ENCODE assay signal across 8 mouse cellular contexts in genomic region chr12:80518757-80519620, GRCm38 (mm10). TPM values are rescaled to one million over a fixed set of nuclear protein-coding genes. Genes with fewer than 3 reads are reported as not detected.
DNase-seq lines count a peak whose midpoint lies in the region; ATAC-seq and TF ChIP-seq lines count a peak whose summit lies in the region.

No protein-coding gene starts in this region.

- H3K27me3 ChIP-seq in forebrain, embryonic 12.5 days, result peaks cover 44% of the 10 kb centered on the region
- H3K27me3 ChIP-seq in intestine, postnatal 0 days (replicated peaks; ENCODE audit: control insufficient read depth, insufficient read depth, low read length), result peaks cover 53% of the 10 kb centered on the region
- H3K27me3 ChIP-seq in liver, postnatal 0 days (ENCODE audit: insufficient read depth, low read length), result peaks cover 79% of the 10 kb centered on the region

- H3K4me3 ChIP-seq in brown adipose tissue, adult 24 weeks (ENCODE audit: insufficient read depth, low read depth, low read length), result peak overlapping the region; percentile 50
- peak overlapping the region; percentile 69 for H3K4me3 ChIP-seq in forebrain, embryonic 12.5 days (replicated peaks)
- H3K4me3 ChIP-seq in intestine, postnatal 0 days (ENCODE audit: low read depth, low read length), result peak overlapping the region; percentile 49
- peak overlapping the region; percentile 33 for H3K4me3 ChIP-seq in liver, postnatal 0 days (ENCODE audit: low read depth, low read length)

- H3K9ac ChIP-seq in forebrain, embryonic 12.5 days, result peak overlapping the region; percentile 80
- H3K9ac ChIP-seq in intestine, postnatal 0 days (ENCODE audit: low read depth, low read length), result 0 out of 2 replicates have a peak overlapping the region, but pooled peaks have one; percentile 19
- no peak overlapping the region for H3K9ac ChIP-seq in liver, postnatal 0 days (replicated peaks)

- WGBS in forebrain, embryonic 12.5 days, result under 1% methylated on average over 68 of the region's 90 CpGs
- under 1% methylated on average over 73 of the region's 90 CpGs for WGBS in intestine, postnatal 0 days
- WGBS in liver, postnatal 0 days (ENCODE audit: insufficient replicate concordance), result under 1% methylated on average over 80 of the region's 90 CpGs

- 0 out of 2 replicates have a peak, but pooled peaks cover 3% of the 10 kb centered on the region for H3K4me1 ChIP-seq in brown adipose tissue, adult 24 weeks (ENCODE audit: control insufficient read depth, insufficient read depth, insufficient read length, low read length)
- H3K4me1 ChIP-seq in forebrain, embryonic 12.5 days, result peaks cover 38% of the 10 kb centered on the region
- H3K4me1 ChIP-seq in intestine, postnatal 0 days (replicated peaks; ENCODE audit: control insufficient read depth, insufficient read depth, low read length), result no peaks in the 10 kb centered on the region
- peaks cover 7% of the 10 kb centered on the region for H3K4me1 ChIP-seq in liver, postnatal 0 days (ENCODE audit: insufficient read depth)

- peak; percentile 43 to 74 for DNase-seq in left cerebral cortex, adult 18-20 months (ENCODE audit: low spot score in 2 of 2)
- no peak for DNase-seq in left cerebral cortex, adult 11 months (ENCODE audit: low spot score)
- DNase-seq in liver, postnatal 0 days, result no peak
- peak; percentile 68 for DNase-seq in right cerebral cortex, postnatal 4 days
- DNase-seq in thymus, postnatal 10 days (ENCODE audit: low spot score in 2 of 2), result no peak

- H3K9me3 ChIP-seq in forebrain, embryonic 12.5 days, result no peaks in the 10 kb centered on the region
- H3K9me3 ChIP-seq in intestine, postnatal 0 days (ENCODE audit: control insufficient read depth), result no peaks in the 10 kb centered on the region
- H3K9me3 ChIP-seq in liver, postnatal 0 days (ENCODE audit: low read length), result no peaks in the 10 kb centered on the region

- H3K27ac ChIP-seq in brown adipose tissue, adult 24 weeks (replicated peaks; ENCODE audit: low read depth, low read length), result no peak overlapping the region
- H3K27ac ChIP-seq in forebrain, embryonic 12.5 days, result peak overlapping the region; percentile 85
- no peak overlapping the region for H3K27ac ChIP-seq in intestine, postnatal 0 days (ENCODE audit: low read depth, low read length)
- no peak overlapping the region for H3K27ac ChIP-seq in liver, postnatal 0 days (ENCODE audit: low read depth)

- ATAC-seq in forebrain, embryonic 12.5 days (ENCODE audit: low FRiP score), result peak; percentile 84
- ATAC-seq in intestine, postnatal 0 days, result no peak
- no peak for ATAC-seq in liver, postnatal 0 days

- no peak for TF ChIP-seq EP300 in liver, postnatal 0 days (IDR thresholded peaks at IDR 0.05; ENCODE audit: low read depth)

- TF ChIP-seq CTCF in intestine, postnatal 0 days (IDR thresholded peaks at IDR 0.05; ENCODE audit: low read depth), result no peak
- TF ChIP-seq CTCF in liver, postnatal 0 days (IDR thresholded peaks at IDR 0.05; ENCODE audit: low read depth), result no peak

- peak overlapping the region; percentile 87 for H3K4me2 ChIP-seq in forebrain, embryonic 12.5 days
- peak overlapping the region; percentile 81 for H3K4me2 ChIP-seq in intestine, postnatal 0 days (replicated peaks; ENCODE audit: low read depth)
- H3K4me2 ChIP-seq in liver, postnatal 0 days (ENCODE audit: low read depth, low read length), result peak overlapping the region; percentile 64

- H3K36me3 ChIP-seq in forebrain, embryonic 12.5 days (replicated peaks), result no peaks in the 10 kb centered on the region
- no peaks in the 10 kb centered on the region for H3K36me3 ChIP-seq in intestine, postnatal 0 days (ENCODE audit: control insufficient read depth, insufficient read depth)
- H3K36me3 ChIP-seq in liver, postnatal 0 days (replicated peaks; ENCODE audit: insufficient read depth, low read length), result no peaks in the 10 kb centered on the region

RNA-seq across cellular contexts. Expression of gene Galnt16, which starts 0.9 kb away (rescaled TPM):
- 10 to 100 TPM; 89.3 to 96.7 TPM for total RNA-seq in left cerebral cortex, adult 18-20 months (2021)
- 3.1 and 4.1 TPM in 2 replicates for polyA plus RNA-seq in brown adipose tissue, adult 24 weeks (2012; ENCODE audit: insufficient read depth, insufficient read length, missing spikeins)
- polyA plus RNA-seq in forebrain, embryonic 12.5 days (2016; fragmentation: Nextera tagmentation; extraction: Ambion mirVana), result 29.4 and 31.6 TPM in 2 replicates
- 3.7 and 4.2 TPM in 2 replicates for polyA plus RNA-seq in intestine, postnatal 0 days (2015; fragmentation: Nextera tagmentation; extraction: Ambion mirVana)
- 0.09 and 0.15 TPM in 2 replicates for polyA plus RNA-seq in liver, postnatal 0 days (2015; fragmentation: Nextera tagmentation; extraction: Ambion mirVana)

RNA-seq across cellular contexts. Expression of gene Exd2, which starts 56.1 kb away (rescaled TPM):
- total RNA-seq in left cerebral cortex, adult 18-20 months (2021), result 100 to 1,000 TPM; 108 to 112 TPM
- 8.7 and 11.4 TPM in 2 replicates for polyA plus RNA-seq in brown adipose tissue, adult 24 weeks (2012; ENCODE audit: insufficient read depth, insufficient read length, missing spikeins)
- polyA plus RNA-seq in forebrain, embryonic 12.5 days (2016; fragmentation: Nextera tagmentation; extraction: Ambion mirVana), result 52.7 and 54.1 TPM in 2 replicates
- polyA plus RNA-seq in intestine, postnatal 0 days (2015; fragmentation: Nextera tagmentation; extraction: Ambion mirVana), result 6.5 and 6.8 TPM in 2 replicates
- polyA plus RNA-seq in liver, postnatal 0 days (2015; fragmentation: Nextera tagmentation; extraction: Ambion mirVana), result 3.4 and 3.6 TPM in 2 replicates

Comparison
In these comparisons a context has a peak if more than half of its experiments do, and no peak if none do; other contexts are left out.
1. DNase-seq: peak in left cerebral cortex, adult 18-20 months (2 of 2) and right cerebral cortex, postnatal 4 days (single experiment); none in left cerebral cortex, adult 11 months (single experiment), liver, postnatal 0 days (single experiment) and thymus, postnatal 10 days (0 of 2).
2. Peak in every context shown above with its lines, with median percentiles within 50 percentile points of each other: H3K4me3 ChIP-seq and H3K4me2 ChIP-seq.